Mouse (Mus musculus) gastrocnemius, postnatal 36 days (tissue): Measurements from ENCODE around the gene Sfn. TPM values are rescaled to one million over a fixed set of nuclear protein-coding genes. Genes with fewer than 3 reads are reported as not detected.
"Not testable (repeated sequence)": the region's sequence is repeated elsewhere in the genome, so short reads cannot be mapped to it uniquely, and the experiment has no call there.

Experiments used
- DNase-seq, 2 experiments: peaks; one replicate each; pipeline ENCODE4 v3.0.0; 2022
- intact Hi-C: fragments of 180-260 bp; cut with DNase I; formaldehyde crosslinking; loops from one replicate; pipeline ENCODE4 v1.15.1; 2025
- long read RNA-seq, 2 experiments: library from polyadenylated mRNA; stranded (forward); transcript quantifications; one replicate each; pipeline ENCODE4 v2.0.0; 2021
- total RNA-seq, 2 experiments: library from RNA; stranded (reverse); gene quantifications; 2 replicates each; pipeline ENCODE4 v1.2.3; 2021

Gene Sfn
- 1 to 10 TPM in 1 of 2 experiments, under 1 TPM in 1; 0.94 to 1.2 TPM for total RNA-seq
- long read RNA-seq, experiment 1, result 0 reads
- long read RNA-seq, experiment 2, result 0 reads

- intact Hi-C loops, result no loop called here
- peak in 1 of 2 experiments; percentile 44 for DNase-seq
These were observed at the start of gene Sfn for GRCm38 (mm10) chr4:133601721-133602218. Gene Sfn, minus strand, starts transcription at chr4:133602168.

GRCm38 (mm10) chr4:133651445-133651844 lies 49.5 kb upstream of the Sfn start:
- intact Hi-C loops, result no loop called here
- DNase-seq, result no peak

GRCm38 (mm10) chr4:133649989-133650699 lies 48.2 kb upstream of the Sfn start, which contains the start of gene Zdhhc18:
Gene Zdhhc18, minus strand, starts transcription at chr4:133650154.
- peak; percentile 74 to 78 for DNase-seq
- intact Hi-C loops, result loop anchor here (1.0 kb wide), 1 partner anchor 58 kb away; no protein-coding TSS in a partner anchor

GRCm38 (mm10) chr4:133649464-133649863 lies 47.5 kb upstream of the Sfn start:
- DNase-seq, intact Hi-C loops: not testable (repeated sequence)

- intact Hi-C loops, result no loop called here
- DNase-seq, result no peak
These were observed 43.7 kb upstream of the Sfn start for GRCm38 (mm10) chr4:133645680-133646079.

- DNase-seq, result no peak
- intact Hi-C loops, result no loop called here
These were observed 43.2 kb upstream of the Sfn start for GRCm38 (mm10) chr4:133645195-133645594.

GRCm38 (mm10) chr4:133634043-133634410 lies 32.1 kb upstream of the Sfn start:
- DNase-seq, result no peak
- intact Hi-C loops, result no loop called here

GRCm38 (mm10) chr4:133633332-133634042 lies 31.5 kb upstream of the Sfn start:
- DNase-seq, result peak; percentile 84 to 87
- intact Hi-C loops, result no loop called here

- intact Hi-C loops, result no loop called here
- peak in 1 of 2 experiments; percentile 31 for DNase-seq
These were observed 30.7 kb upstream of the Sfn start for GRCm38 (mm10) chr4:133632483-133633327.

- no peak for DNase-seq
- intact Hi-C loops, result no loop called here
These were observed 29.9 kb upstream of the Sfn start for GRCm38 (mm10) chr4:133631769-133632411.

- intact Hi-C loops, result no loop called here
- DNase-seq, result peak in 1 of 2 experiments; percentile 32
These were observed 29.3 kb upstream of the Sfn start for GRCm38 (mm10) chr4:133631071-133631768.

GRCm38 (mm10) chr4:133630326-133630920 lies 28.5 kb upstream of the Sfn start:
- intact Hi-C loops, result no loop called here
- no peak for DNase-seq

- DNase-seq, result no peak
- intact Hi-C loops, result no loop called here
These were observed 27.2 kb upstream of the Sfn start for GRCm38 (mm10) chr4:133629191-133629590.

- intact Hi-C loops, result no loop called here
- no peak for DNase-seq
These were observed 26.5 kb upstream of the Sfn start for GRCm38 (mm10) chr4:133628517-133628916.

- intact Hi-C loops, result no loop called here
- DNase-seq, result no peak
These were observed 25.1 kb upstream of the Sfn start for GRCm38 (mm10) chr4:133627039-133627438.

- intact Hi-C loops, result no loop called here
- DNase-seq, result no peak
These were observed 24.7 kb upstream of the Sfn start for GRCm38 (mm10) chr4:133626621-133627020.

GRCm38 (mm10) chr4:133626221-133626620 lies 24.3 kb upstream of the Sfn start:
- DNase-seq, result no peak
- intact Hi-C loops, result no loop called here

GRCm38 (mm10) chr4:133625621-133626071 lies 23.7 kb upstream of the Sfn start:
- intact Hi-C loops, result no loop called here
- peak in 1 of 2 experiments; percentile 49 for DNase-seq

- DNase-seq, result no peak
- intact Hi-C loops, result no loop called here
These were observed 22.9 kb upstream of the Sfn start for GRCm38 (mm10) chr4:133624830-133625229.
